Mouse (Mus musculus): ENCODE measurements at regions not wholly inside any gene's neighbourhood (a gene's known extent, or its start where the extent isn't known, plus 50 kb on each side); places are given as distances from the start of the nearest gene placed in this dataset.

DNA sequence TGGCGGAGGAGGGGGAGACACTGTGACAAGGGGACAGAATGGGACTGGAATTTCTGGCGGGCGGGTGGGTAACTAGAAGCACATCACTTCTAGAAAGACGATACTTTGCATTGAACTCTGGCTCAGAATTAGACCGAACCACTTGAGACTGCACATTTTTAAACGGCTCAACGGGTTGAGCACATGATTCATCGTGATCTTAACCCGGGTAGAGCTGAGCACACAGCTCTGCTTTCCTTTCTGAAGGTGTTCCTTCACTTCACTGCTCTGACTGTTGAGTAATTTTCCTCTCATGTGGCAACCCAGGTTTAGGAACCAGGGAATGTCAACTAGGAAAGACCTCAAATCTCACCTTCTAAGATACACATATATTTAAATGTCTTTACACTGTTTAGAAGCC lies 180.9 kb downstream of the Zfp365 start:
- DNase-seq (ENCODE audit: low read depth, low spot score): no peak

DNA sequence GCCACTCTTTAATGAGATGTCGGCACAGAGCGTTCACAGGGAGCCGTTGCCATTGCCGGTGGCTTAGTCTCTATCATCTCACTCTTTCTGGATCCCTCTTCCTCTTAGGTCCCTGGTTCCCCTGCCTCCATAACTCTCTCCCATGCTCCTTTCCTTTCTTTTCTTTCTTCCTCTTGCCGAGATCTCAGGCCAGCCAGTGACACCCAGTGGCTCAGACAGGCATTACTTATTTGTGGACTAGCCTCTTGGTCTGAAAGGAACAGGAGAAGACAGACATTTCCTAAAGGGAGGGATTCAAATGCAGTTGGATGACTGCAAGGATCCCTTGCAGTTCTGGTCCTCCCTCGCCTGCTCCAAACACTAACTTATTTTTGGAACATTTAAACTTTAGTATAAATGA lies 180.5 kb upstream of the Ado start:
- DNase-seq (ENCODE audit: low read depth, low spot score): peak; percentile 31

DNA sequence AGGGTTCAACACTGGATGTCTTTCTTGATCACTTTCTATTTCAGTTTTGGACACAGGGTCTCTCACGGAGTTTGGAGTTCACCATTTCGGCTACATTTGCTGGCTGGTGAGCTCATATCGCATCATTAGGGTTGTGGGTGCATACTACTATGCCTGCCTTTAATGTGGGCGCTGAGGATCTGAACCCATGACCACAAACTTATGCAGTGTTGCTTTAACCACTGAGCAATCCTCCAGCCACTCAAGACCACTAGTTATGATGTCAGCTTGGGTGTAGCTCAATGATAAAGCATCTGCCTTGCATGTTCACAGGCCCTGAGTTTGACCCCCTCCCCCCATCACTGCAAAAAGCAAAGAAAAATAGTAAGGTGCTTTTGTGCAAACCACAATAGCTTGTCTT lies 178.8 kb upstream of the Ado start:
- no peak for DNase-seq (ENCODE audit: low read depth, low spot score)

DNA sequence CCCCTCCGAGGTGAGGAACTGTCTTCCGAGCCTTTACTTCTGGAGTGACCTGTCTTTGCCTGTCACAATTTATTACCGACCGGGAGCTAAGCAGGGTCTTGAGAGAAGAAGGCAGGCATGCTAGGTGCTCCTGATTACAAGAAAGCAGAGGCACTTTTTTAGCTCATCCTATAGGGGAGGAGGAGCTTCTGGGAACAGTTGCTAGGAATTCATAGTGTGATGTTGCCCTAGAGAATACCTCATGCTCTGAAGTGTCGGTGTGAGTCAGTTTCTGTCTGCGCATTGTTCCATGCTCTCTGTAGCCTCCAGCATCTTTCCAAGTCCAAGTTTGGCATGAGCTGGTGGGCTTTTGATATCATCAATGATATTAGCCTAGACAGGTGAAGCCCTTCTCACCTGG lies 178.0 kb upstream of the Ado start:
- DNase-seq (ENCODE audit: low read depth, low spot score): no peak

DNA sequence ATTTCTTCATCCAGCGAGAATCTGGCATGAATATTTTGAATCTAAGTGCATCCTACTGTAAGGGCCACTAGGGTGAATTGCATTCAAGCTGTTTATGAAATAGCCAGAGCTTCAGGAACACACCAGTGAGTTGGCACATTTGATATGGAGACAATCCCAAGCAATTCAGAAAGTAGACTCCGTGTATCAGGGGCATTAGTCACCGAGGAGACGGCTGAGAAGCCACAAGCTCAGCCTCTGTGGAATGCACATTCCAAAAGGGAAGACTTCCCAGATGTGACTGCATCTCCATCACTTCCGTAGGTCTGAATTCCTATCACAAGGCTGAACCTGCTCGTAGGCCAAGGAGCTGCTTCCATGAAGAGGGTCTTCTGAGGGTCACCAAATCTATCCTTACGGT lies 177.6 kb upstream of the Ado start:
- DNase-seq (ENCODE audit: low read depth, low spot score): no peak

DNA sequence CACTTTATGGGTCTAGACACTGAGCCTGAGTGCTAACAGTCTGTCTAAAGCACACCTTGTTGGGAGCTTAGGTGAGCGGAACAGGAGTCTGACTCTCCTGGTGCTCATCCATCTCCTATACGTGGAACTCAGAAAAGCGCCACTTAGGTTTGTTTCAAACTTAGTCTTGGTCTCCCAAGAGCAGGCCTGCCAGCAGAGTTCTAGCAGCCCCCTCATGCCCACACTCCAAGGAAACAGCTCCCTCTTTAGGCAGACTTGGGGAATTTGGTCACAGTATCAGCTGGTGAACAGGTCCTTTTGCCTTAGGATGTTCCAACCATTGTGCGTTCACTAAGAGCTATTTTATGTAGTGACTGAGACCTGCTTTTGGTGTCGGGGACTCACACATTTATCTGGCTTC lies 173.0 kb upstream of the Ado start:
- peak; percentile 40 for DNase-seq (ENCODE audit: low read depth, low spot score)

DNA sequence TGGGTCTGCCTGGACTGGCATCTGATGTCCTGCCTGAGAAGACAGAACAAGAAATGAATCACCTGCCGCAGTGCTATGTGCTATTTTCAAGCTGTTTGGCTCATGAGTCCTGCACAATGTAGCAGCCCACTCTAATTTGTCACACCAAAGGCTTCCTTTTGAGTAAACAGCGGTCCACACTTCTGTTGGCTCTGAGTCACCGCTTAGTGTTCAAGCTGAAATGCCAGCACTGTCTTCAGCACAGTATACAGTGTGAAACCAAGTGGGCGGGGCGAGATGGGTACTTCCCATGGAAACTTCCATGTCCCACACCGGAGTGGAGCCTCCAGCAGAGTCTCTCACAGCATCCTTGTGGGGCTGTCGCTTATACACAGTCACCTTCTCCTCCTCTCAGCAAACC lies 168.8 kb upstream of the Ado start:
- no peak for DNase-seq (ENCODE audit: low read depth, low spot score)

DNA sequence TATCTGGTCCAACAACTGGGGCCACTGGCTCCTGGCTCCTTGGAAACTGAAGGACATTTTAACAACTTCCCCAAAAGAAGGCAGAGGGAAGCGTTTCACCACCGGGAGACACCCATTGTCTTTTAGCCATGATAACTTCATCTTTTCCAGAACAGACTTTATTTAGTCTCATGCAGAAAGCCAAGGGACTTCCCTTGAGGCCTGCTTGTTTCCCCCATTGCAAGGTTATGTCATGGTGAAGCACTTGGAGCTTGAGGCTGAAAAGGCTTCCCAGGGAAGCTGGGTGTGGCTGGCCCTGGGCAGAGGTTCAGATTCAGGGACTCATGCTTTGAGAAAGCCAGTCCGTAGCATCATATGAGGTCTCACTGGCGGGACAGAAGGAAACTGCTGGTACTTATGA lies 166.3 kb upstream of the Ado start:
- no peak for DNase-seq (ENCODE audit: low read depth, low spot score)

DNA sequence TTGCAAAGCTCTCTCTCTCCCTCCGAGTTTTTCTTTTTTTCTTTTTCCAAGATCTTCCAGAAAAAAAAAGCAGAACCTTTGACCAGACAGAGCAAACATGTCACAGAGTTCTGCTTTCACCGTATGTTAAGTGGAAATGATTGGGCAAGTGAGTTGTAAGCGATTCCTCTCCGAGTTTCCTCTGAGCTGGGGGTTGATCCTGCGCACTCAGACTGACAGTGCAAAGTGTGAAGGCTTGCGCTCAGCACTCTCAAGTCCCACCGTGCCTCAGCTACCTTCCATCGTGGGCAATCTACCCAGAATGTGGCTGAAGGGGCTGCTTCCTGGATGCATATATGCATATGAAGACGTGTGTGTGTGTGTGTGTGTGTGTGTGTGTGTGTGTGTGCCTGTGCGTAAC lies 164.3 kb upstream of the Ado start:
- DNase-seq (ENCODE audit: low read depth, low spot score): no peak

DNA sequence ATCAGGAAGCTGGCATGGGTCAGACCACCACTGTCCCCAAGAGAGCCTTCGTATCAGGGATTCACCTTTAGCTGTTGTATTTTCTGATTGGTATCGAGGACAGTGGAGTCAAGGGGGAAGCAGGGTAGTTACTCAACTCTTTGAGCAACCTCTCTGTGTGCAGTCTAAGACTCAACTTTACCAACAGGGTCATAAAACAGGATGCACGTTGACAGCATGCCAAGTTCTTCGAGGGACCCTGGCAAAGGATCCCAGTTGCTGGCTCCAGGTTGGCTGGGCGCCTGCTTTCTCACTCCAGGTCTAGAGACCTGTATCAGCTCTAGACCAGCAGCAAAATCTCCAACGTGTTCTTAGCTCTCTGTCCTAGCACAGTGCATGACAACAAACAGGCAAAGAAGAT lies 163.9 kb upstream of the Ado start:
- no peak for DNase-seq (ENCODE audit: low read depth, low spot score)

DNA sequence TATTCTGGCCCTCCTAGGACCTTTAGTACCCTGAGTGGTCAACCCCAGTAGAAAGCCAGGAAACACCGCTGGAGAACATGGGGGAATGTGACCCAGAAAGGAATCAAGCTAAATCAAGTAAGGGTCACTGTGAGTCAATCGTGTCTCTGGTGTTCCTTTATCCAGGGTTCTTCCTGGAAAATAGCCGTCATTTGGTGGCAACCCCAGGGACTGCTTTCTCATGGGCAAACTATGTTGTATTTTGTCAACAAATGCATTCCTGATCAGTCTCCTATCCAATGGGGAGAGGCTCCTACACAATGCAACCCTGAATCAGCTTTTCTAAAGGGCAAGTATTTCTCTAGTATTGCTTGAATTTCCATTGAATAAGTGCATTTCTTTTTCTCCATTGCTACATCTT lies 163.2 kb upstream of the Ado start:
- no peak for DNase-seq (ENCODE audit: low read depth, low spot score)

DNA sequence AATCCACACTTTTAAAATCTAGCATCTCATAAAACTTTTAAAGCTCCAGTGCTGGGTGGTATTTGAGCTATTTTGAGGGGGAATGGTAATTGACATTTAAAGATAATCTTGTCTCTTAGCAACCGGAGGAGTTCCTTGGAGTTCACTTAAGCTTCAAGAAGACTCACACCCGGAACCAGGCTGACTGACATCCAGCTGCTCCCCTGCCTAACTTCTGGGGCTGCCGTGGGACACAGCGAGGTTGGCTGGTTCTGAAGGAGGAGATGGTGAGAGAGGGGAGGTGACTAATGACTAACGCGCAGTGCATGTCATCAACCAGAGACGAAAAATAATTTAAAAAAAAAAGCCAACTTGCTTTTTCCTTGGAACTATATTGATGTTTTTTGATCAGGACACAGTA lies 157.7 kb upstream of the Ado start:
- no peak for DNase-seq (ENCODE audit: low read depth, low spot score)

DNA sequence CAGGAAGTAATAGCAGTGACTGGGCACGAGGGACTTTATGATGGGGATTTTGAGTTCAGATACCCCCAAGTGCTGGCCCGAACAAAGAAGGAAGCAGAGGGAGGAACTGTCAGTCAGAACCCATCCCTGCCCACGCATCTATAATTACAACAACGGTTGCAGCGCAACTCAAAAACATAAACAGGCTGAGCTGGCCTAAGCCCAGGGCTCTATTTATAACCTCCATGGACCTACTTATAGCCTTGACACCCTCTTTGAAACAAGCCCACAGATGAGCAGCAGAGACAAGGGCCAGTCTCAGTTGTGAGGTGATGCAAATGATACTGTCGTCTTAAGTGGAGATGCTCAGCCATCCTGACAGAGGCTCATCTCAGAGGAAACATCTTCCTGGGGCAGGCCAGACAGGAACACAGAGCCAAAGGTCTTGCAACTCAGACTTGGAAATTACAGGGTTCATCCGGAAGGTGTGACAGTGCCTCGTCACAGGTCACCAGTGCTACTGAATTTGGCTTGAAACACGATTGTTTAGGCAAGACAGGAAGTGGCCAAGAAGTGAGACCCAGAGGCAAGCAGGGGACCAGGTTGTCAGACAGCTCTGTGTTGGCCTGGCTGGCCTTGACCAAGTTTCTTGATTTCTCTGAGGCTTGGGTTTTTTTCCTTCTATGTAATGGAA lies 154.2 kb upstream of the Ado start:
- DNase-seq (ENCODE audit: low read depth, low spot score): no peak

DNA sequence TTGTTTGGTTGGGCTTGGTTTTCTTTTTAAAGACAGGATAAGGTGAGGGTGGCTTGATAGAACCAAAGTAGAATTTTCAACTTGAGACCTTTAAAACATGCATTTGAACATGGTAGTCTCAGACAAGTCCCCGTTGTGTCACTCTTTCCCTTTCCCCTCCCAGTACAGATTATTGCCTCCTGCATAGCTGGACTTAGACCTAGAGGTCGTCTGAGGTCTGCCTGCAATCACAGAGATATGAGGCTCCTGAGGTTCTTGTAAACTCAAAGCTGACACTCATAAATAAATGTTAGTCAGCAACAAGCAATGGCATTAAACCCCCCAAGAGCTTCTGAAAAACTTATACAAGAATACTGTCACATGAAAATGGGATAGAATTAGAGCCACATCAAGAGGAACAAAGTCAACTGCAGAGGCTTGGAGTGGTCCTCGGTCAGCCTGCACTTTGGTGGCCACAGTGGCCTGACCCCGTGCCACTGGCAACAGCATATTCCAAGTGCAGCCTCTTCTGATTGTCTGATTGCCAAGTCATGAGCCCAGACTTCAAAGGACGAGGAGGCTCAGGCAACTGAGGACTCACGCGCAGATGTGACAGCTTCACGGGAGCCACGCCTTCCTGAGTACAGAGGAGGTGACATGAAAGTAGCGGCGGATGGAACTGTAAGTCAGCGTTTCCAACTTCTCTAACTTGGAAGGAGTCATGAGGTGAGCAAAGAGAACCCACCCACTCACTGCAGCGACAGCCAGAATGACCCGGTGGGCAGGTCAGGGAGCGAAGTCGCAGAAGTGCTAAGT lies 148.8 kb upstream of the Ado start:
- no peak for DNase-seq (ENCODE audit: low read depth, low spot score)

DNA sequence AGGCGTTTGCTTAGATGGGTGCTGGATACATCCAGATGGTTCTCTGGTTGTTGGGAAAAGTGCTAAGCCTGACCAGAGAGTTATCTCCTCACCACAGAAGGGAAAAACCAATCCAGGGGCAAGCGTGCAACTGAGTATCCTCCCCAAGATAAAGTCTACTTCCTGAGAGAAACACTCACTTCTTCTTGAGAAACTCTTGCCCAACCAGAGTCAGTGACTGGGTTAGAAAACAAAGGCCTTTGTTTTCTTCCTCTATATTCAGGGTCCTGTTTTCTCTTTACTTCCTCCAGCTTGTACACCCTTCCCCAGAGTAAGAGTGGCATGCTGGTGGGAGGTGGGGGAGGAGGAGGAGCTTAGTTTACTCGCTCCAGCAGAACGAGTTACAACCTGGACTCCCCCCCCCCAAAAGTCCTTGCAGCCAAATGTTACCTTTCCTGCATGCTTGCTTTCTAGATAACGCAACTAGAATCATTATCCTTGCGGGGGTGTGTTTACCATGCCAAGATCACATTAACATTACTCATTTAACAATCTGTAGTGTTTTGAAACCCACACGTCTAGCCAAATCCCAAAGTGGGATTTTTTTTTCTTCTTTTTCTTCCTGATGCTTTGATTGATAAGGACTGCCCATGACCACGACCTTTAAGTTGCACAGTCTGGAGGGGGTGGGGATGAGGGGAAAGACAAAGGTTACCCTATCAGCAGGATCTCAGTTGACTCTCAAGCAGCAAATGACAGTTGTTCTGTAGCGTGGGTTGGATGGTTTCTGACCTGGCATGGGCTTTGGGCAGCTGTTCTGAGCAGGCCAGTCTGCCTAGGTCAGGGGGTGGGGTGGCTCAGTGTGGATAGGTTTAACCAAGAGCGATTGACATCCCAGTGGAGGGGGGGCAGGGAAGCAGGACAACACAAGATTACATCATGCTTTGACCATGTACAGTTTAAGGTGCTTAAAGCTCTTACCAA lies 147.4 kb upstream of the Ado start:
- DNase-seq (ENCODE audit: low read depth, low spot score): no peak

DNA sequence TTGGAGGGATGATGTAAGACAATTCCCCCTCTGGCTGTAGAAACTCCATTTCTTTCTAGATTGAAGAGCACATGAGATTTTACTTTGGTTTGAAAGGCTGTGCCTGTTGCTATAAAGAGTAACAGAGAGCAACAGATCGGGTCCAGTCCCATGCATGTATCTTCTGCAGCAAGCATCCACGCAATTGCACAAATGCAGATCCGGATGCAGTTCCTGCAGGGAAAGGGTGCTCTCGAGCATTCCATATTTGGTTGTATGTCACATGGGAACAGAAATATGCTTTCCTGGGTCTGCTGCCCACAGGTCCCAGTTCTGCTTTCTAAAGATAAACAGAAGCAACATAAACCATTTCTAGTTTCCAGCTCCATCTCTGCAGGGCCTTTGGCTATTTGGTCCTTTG lies 146.0 kb upstream of the Ado start:
- DNase-seq (ENCODE audit: low read depth, low spot score): no peak

DNA sequence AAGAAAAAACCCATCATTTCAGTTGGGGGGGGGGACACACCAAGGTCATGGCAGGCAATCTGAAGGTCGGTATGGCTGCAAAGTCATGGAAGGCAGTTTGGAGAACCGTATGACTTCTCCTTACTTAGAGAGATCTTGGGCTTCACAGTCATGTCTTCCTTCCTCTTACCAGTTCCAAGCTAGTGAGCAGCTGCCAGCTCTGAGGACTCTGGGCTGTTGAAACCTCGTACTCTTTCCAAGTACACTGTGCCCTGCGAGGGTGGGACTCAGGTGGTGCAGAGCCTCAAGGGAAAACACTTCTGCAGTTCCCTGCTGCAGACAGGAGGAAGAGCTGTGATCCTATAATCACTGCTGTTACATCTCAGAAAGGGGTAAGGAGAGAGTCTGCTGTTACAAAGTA lies 144.8 kb upstream of the Ado start:
- DNase-seq (ENCODE audit: low read depth, low spot score): no peak

DNA sequence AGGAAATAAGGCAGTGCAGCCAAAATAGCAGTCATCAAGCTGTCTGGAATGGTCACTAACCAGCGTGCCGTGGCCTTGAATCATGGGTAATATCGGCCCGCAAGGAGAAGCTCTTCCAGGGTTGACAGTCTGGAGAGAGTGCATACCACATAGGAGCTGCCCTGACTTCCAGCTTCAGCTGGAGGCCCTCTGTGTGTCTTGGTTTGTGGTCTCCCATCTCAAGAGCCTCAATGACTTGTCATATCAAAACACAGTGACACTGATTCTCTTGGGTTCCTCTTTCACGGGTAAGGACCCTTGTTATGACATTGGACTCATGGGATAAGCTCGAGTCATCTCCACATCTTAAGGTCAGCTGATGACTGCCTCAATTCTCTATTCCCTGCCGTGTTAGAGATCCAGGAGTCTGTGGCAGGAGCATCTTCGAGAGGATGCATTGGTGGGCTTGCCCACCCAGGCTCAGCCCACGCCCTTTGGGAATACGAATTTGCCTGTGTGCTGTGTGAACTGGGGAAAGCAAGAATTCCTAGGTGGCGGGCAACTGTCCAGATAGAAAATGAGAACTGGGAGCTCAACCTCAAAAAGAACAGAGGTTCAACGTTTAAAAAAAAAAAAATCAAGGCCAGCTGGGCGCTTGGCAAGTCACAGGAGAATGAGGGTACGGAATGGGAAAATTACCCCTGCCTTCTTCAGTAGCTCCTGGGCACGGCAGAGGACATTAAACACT lies 141.4 kb upstream of the Ado start:
- no peak for DNase-seq (ENCODE audit: low read depth, low spot score)

DNA sequence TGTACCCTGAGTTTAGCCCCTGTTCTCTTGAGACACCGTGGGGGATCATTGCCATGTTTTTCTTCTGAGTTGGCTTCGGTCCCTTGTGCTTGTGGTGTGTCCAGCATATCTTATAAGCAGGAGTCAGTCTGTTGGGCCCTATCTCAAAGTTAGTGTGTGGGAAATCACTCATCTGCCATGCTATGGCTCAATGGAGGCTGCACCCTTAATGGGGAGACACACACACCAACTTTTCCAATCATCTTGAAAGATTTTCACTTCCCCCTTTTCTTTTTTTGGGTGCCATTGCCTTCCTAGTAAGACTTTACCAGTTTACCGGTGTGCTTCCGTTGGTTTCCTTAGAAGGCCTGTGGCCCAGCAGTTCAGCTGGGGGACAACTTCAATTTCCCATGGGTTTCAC lies 130.6 kb upstream of the Ado start:
- no peak for DNase-seq (ENCODE audit: low read depth, low spot score)

DNA sequence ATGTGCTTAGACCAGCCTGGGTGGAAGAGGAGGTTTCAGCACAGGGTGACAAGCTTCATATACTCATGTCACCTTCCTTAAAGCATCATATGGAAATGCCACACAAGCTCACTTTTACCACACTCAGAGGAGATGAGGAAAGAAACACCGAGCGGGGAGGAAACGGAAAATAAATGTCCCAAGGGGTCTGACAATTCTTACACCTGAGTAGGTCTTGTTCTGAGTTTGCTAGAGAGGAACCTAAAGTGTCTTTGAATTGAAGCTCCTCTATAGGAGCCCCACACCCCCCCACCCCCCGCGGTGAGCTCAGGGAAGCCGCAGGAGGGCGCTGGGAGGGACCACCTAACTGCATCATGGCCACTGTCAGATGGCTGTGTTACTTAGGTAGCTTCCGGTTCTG lies 124.7 kb upstream of the Ado start:
- DNase-seq (ENCODE audit: low read depth, low spot score): no peak

DNA sequence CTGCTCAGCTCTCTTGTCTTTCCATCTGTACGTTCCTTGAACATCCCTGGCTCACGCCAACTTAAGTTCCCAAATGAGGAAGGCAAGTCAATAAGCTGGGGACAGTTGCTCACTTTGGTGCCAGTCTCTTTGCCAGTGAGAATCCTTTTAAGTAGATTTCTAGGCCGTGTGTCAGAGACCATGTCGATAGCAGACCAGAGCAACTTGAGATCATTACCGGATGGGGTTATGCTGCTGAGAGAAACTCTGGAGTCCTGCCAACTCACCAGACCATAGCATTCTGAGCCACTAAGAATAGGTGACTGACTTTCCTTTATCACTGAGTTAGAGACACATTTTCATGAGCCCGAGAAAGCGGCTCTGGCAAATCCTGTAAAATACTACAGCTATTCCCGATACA lies 123.5 kb upstream of the Ado start:
- no peak for DNase-seq (ENCODE audit: low read depth, low spot score)

DNA sequence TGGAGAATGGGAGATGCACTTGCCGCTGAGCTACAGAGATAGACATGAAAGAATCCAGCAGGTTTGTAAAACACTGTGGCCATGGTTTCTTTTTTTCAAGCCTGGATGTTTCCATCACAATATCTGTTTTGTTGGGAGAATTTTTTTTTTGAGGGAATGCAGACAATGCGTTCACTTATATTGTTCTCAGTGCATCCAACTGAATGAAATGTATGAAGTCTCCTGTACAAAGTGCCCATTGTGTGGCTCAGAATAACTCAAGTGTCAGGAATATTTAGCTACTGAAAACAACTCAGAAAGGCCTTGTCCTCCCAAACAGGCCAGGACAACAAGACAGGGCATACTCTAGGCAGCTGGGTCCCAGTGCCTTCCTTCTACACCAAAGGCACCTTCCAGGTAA lies 120.3 kb upstream of the Ado start:
- DNase-seq (ENCODE audit: low read depth, low spot score): no peak
